Mouse (Mus musculus) bone marrow, adult 2 months (tissue): ENCODE results near the gene Derl3.

Experiments
- CTCF ChIP-seq: fragments of 200-500 bp; IDR thresholded peaks from 2 replicates; pipeline ENCODE4 v1.5.1; 2011; ENCODE audit warnings: low read length, control low read depth; ENCODE audit not compliant: control insufficient read depth, insufficient read depth
- POLR2A ChIP-seq: fragments of 200-500 bp; IDR thresholded peaks from 2 replicates; pipeline ENCODE4 v1.6.1; 2011; ENCODE audit warnings: low read depth, mild to moderate bottlenecking, control low read depth, low read length, borderline replicate concordance; ENCODE audit not compliant: control insufficient read depth

DNA sequence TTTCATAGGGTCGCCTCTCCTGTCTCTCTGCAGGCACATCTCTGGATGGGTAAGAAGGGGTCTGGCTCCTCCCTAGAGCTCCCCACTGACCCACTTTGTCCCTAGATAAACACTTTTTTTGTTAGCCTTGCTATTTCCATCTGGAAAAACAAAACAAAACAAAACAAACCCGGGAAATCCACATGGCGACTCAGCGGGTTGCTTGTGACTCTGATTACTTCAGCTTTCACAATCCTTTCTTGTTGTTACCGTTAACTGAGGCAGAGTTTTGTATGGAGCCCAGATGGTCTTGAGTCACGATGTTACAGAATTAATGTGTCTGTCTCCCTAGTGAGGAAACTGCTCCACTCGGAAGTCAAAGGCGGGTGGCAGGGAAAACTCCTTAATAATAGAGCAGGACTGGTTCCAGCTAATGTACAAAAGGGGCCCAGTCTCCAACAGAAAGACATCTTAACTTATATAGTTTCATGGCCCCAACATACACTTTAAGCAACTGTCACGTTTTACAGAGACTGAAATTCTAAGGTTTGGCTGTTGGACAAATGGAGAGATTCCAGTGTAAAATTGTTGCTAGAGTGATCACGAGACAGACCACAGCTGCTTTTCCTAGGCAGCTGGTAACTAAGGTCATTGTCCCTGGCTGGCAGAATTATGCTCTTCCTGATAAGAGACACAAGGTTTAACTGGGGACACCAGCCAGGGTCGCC lies 51.0 kb downstream of the Derl3 start:
- TF ChIP-seq CTCF = no peak
- TF ChIP-seq POLR2A = no peak
